Mouse (Mus musculus) bone marrow, adult 2 months (tissue): ENCODE measurements around the gene Nploc4. TPM values are rescaled to one million over a fixed set of nuclear protein-coding genes. Genes with fewer than 3 reads are reported as not detected.

Experiments
- H3K27ac ChIP-seq: fragments of 200-500 bp; 2 replicates; pipeline ENCODE4 v1.5.1; 2012; ENCODE audit warnings: low read depth, mild to moderate bottlenecking, control low read depth, inconsistent platforms, low read length; ENCODE audit not compliant: control insufficient read depth, poor library complexity, insufficient read depth
- H3K4me1 ChIP-seq: fragments of 200-500 bp; 2 replicates; pipeline ENCODE4 v1.6.1; 2011; ENCODE audit warnings: low read length; ENCODE audit not compliant: control insufficient read depth, insufficient read depth
- H3K4me3 ChIP-seq: fragments of 200-500 bp; replicated peaks from 2 replicates; pipeline ENCODE3; 2011; ENCODE audit warnings: mild to moderate bottlenecking, low read depth, low read length, control low read depth; ENCODE audit not compliant: control insufficient read depth
- CTCF ChIP-seq: fragments of 200-500 bp; IDR thresholded peaks from 2 replicates; pipeline ENCODE4 v1.5.1; 2011; ENCODE audit warnings: low read length, control low read depth; ENCODE audit not compliant: control insufficient read depth, insufficient read depth
- POLR2A ChIP-seq: fragments of 200-500 bp; IDR thresholded peaks from 2 replicates; pipeline ENCODE4 v1.6.1; 2011; ENCODE audit warnings: low read depth, mild to moderate bottlenecking, control low read depth, low read length, borderline replicate concordance; ENCODE audit not compliant: control insufficient read depth
- WGBS: fragments of 180-500 bp; shearing (Covaris S2); methylation state at CpG from one replicate; pipeline ENCODE4 v1.1.7; 2018; 5-methylcytosine and 5-hydroxymethylcytosine counted together
- polyA plus RNA-seq: library from polyadenylated mRNA; stranded (reverse); fragments of >200 nt; gene quantifications from 2 replicates; pipeline ENCODE4 v1.2.4, GENCODE M21; 2011; ENCODE audit warnings: low replicate concordance; ENCODE audit not compliant: missing spikeins, insufficient read depth, insufficient read length

The Nploc4 gene
- polyA plus RNA-seq, 1 experiment: 30.0 TPM

DNA sequence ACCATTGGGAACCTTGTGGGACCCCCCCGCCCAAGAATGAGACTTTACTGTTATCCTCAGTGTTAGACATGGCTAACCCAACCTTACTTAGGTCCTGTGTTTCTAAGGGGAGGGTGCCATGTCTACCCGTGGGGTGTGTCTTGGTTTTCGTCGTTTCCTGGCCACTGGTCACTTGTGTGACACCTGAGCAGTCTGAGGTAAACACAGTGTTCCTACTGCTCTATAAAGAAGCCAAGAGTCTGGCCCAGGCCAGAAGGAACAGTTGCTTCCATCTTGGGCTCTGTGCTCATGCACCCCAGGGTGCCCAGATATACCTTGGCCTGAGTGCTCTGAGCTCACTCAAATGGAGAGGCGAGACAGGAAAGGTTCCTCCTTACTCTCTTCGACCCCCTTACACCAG, 74.6 kb downstream of the Nploc4 start:
- Histone ChIP-seq H3K27ac (no peak overlapping the region), H3K4me1 (no peaks in the 10 kb centered on the region; the same call in 1 of the 2 replicates), H3K4me3 (no peak overlapping the region)
- no peak for TF ChIP-seq CTCF
- no peak for TF ChIP-seq POLR2A
- 77% methylated on average over 6 of the region's 6 CpGs for WGBS

DNA sequence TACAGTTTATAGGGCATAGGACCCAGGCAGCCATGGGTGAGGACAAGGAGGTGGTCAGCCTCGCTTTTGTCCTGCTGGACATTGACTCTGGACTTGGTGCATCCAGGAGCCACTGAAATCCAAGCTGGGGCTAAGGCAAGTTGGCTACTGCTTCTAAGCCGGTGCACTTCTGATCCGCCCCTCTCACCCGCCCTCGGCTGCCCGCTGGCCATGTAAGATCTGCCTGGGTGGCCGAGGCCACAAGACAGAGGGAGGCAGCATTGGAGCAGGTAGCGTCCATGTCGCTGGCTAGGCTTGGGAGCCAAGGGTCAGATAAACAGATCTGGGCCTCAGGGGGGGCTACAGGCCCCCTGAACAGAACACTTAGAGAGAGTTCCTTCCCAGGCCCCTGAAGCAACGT, 76.2 kb downstream of the Nploc4 start, which contains the start of gene Fscn2:
Gene Fscn2, plus strand, starts transcription at position 240 of the 400 bp plus-strand sequence.
- no peak within 1 kb of the TSS for H3K27ac ChIP-seq
- 92% methylated on average over 10 of the region's 10 CpGs for WGBS
- no peaks in the 10 kb centered on the region; the same call in 1 of the 2 replicates for H3K4me1 ChIP-seq
- no peak within 1 kb of the TSS for H3K4me3 ChIP-seq
- no peak for TF ChIP-seq POLR2A
- no peak for TF ChIP-seq CTCF

GRCm38 (mm10) chr11:120360755-120361154, 76.8 kb downstream of the Nploc4 start:
- H3K4me1 ChIP-seq: no peaks in the 10 kb centered on the region; the same call in 1 of the 2 replicates
- H3K4me3 ChIP-seq: no peak overlapping the region
- 87% methylated on average over 5 of the region's 5 CpGs for WGBS
- no peak overlapping the region for H3K27ac ChIP-seq
- no peak for TF ChIP-seq POLR2A
- TF ChIP-seq CTCF: no peak

DNA sequence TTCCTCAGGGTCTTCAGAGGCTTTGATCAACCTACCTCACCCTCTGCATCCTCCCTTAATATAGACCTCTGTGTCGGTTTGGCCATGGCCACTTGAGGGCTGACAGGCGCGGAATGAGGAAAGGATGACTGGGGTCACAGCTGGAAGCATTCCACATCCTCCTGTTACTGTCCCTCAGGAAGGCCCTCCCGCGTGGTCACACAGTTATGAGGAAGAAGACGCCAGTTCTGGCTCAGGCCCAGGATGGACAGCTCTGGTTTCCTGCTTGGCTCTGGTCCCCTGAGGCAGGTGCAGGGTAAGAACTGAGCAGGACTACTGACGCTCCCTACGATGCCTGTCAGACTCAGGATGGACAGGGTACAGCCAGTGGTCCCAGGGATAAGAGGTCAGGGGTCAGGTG, 77.4 kb downstream of the Nploc4 start:
- Histone ChIP-seq H3K4me1 (no peaks in the 10 kb centered on the region; the same call in 1 of the 2 replicates), H3K27ac (no peak overlapping the region), H3K4me3 (no peak overlapping the region)
- TF ChIP-seq CTCF: no peak
- TF ChIP-seq POLR2A: no peak
- WGBS: 20% methylated on average over 8 of the region's 8 CpGs

DNA sequence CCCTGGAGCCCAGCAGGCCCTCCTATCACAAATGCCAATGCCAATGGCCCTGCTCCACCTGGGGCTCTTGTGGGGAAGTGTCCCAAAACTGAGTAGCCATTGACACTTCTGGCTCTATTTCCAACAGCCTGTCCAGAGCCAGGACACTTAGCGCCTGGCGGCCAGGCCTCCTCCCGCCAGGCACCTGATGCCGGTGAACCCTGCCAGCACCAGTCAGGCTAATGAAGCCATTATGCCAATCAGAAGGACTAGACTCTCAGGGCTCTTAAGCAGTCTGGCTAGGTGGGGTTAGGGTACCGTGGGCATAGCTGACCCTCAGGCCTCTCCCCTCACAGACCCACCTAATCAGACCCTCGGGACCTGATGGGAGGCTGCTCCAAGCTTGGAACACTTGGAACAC, 78.1 kb downstream of the Nploc4 start:
- Histone ChIP-seq H3K4me1 (peaks cover 3% of the 10 kb centered on the region; the same call in 1 of the 2 replicates), H3K4me3 (no peak overlapping the region), H3K27ac (no peak overlapping the region)
- WGBS: 88% methylated on average over 6 of the region's 6 CpGs
- no peak for TF ChIP-seq POLR2A
- no peak for TF ChIP-seq CTCF

- Histone ChIP-seq H3K4me1 (peaks cover 5% of the 10 kb centered on the region; the same call in 1 of the 2 replicates), H3K4me3 (no peak overlapping the region), H3K27ac (peak overlapping the region; percentile 26)
- WGBS: 15% methylated on average over 10 of the region's 10 CpGs
- 0 out of 2 replicates have a peak, but pooled peaks have one; percentile 0 for TF ChIP-seq CTCF
- TF ChIP-seq POLR2A: no peak
Observed at GRCm38 (mm10) chr11:120357791-120358401, 79.6 kb downstream of the Nploc4 start.

- WGBS: 86% methylated on average over 4 of the region's 4 CpGs
- Histone ChIP-seq H3K4me1 (peaks cover 7% of the 10 kb centered on the region; the same call in 1 of the 2 replicates), H3K27ac (no peak overlapping the region), H3K4me3 (no peak overlapping the region)
- TF ChIP-seq CTCF (no peak), POLR2A (no peak)
Observed at GRCm38 (mm10) chr11:120356900-120357299, 80.6 kb downstream of the Nploc4 start.

- Histone ChIP-seq H3K4me1 (peaks cover 7% of the 10 kb centered on the region; the same call in 1 of the 2 replicates), H3K4me3 (no peak overlapping the region), H3K27ac (no peak overlapping the region)
- WGBS: 91% methylated on average over 15 of the region's 15 CpGs
- TF ChIP-seq CTCF: no peak
- no peak for TF ChIP-seq POLR2A
Observed at GRCm38 (mm10) chr11:120356319-120356840, 81.1 kb downstream of the Nploc4 start.
